Mouse (Mus musculus) heart, adult 11 months (tissue): ENCODE data around the gene Gm5294.

ENCODE experiments used
- DNase-seq: peaks from one replicate; pipeline ENCODE4 v3.0.0; 2022

Gm5294 gene

DNA sequence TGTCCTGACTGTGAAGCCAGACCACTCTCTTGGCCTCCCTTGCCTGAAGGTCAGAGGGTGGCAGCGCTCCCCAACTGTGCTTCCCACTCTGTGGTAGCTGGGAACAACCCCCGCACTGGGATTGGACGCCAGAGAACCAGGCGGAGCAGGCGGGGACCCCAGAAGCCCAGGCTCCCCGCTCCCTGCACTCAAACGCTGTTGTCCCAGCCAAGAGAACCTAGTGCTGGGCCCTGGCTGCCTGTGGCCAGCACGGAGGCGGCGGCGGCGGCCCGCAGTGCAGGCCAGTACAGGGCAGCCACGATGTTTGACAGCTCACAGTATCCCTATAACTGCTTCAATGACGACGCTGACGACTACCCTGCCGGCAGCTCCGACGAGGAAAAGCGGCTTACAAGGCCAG, at the start of gene Gm5294:
Gene Gm5294 (plus strand): TSS at position 301 of the 400 bp plus-strand sequence.
- peak; percentile 83 for DNase-seq

DNA sequence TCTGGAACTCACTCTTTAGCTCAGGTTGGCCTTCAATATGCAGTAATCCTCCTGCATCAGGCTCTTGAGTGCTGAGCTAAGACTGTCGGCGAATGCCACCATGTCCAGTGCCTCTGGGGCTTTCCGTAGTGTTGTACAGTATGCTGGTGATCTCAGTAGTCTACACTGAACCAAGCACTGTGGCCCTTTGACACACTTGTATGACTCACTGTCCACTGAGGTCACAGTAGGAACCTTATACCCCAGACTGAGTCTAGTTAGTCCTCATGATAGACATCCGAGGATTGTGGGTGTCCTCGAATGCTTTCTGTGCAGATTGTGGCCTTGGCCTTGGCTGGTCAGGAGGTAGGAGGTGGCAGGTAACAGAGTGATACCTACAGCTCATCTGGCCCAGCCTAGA, 44.8 kb upstream of the Gm5294 start:
- no peak for DNase-seq

DNA sequence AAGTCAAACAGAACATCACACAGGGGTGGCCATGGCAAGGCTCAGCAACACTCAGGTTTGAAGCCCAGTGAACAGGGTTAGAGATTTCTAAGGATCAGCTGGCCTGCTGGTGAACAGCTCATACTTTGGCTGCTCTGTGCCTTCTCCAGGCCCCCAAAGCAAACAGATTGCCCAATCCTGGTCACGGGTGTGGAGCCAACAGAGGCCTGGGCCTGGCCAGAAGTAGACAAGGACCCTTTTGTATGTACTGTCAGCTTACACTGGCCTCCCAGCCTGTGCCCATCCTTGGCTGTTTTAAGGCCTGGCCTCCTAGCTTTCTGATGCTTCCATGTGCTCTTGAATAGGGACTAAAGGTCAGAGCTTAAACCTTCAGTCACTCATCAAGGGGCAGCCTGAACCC, 43.5 kb upstream of the Gm5294 start:
- DNase-seq, result peak; percentile 97

DNA sequence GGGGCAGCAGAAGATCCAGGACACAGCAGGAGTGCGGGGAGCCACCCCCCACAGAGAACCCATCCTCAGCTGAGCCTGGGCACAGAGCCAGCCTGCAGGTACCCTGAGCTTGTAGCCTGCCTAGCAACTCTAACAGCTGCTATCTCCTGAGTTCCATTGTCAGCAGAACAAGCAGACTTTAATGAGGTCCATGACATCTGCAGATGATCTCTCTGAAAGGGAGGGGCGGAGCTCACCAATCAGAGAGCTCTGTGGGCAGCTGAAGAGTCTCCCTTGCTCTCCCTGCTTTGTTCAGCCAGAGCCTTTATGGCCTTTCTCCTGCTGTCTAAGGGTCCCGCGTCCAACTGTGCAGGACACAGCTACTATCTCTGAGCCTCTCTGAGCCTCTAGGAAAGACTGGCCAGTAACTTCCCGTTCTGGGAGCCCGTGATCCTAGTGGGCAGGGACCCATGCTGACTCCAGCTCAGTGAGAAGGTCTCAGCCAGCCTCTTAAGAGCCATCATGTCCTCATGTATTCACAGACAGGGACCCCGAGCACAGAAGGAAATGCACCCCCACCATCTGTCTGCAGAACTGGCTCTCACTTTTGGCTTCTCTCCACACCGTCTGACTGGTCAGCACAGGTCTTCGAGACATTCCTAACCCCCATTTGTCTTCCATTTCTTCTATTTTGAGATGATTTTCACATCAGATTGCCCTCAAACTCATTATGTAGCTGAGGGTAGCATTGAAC, 41.0 kb upstream of the Gm5294 start:
- no peak for DNase-seq

DNA sequence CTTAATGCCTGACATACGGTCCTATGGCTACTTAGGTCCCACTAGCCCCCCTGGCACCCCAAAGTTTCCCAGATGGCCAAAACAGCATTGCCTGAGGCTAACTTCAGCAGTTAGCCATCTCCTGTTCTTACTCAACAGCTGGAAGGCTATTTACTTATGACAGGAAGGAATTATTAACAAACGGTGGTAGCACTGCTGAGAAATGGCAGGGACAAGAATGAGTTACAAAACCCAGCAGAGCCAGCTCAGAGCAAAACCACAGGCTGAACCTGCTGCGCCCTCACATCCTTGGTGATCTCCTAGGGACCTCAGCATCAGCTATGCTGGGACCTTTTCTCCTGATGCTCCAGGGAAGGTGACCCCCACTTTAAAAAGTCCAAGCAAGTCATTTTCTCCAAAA, 40.2 kb upstream of the Gm5294 start:
- no peak for DNase-seq

DNA sequence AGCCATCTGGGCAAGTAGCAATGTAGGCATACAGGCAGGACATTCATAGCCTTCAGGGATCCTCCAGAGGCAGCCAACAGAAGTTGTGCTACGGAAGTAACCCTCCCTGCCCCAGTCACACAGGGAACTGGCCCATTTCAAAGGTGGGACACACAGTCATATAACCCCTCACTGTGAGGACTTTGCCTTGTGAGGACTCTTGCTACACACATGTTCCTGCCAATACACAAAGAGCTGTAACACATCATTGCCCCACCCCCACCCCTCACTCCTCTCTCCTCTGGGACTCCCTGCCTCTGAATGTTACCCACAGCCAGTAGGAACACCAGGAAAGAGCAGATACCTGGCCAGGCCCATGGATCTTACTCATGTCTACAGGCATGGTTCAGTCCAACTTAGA, 37.2 kb upstream of the Gm5294 start:
- no peak for DNase-seq

DNA sequence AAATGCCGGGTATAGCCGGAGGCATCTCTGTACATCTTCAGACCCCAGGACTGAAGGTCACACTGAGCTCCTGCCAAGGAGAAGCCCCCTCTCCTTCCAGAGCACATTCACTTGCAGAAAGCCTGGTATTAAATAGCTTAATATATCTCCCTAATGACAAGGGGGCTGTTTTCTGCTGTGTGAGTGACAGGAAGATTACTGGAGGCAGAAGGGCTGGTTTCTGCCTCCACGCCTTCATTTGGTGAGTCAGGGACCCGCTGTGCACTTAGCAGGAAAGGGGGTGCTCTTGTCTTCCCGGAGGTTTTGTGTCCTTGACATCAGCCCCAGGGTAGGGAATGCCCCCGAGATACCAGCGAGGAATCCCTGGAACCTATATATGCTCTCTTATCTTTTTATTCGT, 36.7 kb upstream of the Gm5294 start:
- DNase-seq, result no peak

DNA sequence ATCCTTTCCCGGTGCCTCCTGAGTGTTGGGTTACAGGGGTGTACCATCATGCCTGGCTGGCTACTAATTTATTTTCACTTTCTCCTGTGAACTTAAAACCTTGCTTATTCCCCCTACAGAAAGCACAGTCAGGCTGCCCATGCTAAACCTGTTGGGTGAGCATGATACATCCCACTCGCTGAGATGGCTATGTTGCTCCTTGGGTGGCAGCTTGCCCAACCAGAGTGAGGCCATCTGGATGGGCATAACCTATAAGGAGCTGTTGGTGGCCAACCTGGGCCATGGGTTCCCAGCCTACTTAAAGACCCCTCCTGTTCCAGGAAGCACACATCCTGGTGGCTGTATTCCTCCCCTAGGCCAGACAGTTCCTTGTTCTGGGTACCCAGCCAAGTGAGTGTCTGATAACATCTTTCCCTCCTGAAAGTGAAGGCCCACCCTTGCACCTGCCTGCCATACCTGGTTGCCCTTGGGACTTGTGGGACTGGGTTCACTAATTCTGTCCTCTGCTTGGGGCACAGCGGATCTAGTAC, 33.8 kb upstream of the Gm5294 start:
- DNase-seq, result no peak

DNA sequence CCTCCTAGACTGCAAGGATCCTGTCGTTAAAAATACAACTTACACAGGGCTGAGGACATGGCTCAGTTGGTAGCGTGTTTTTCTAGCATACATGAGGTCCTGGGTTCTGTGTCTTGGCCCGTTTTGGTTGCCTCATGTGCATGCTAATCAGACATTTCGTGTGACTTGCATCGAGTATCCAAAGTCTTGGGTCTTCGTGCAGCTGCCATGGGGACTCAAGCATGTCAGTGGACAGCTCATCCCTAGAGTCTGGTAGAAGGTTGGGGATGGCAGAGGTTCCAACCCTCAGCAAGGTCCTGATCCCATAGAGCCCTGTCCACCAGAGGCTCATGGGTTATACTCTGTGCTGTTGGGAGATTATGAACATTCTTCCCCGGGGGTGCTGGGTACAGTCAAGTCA, 32.2 kb upstream of the Gm5294 start:
- no peak for DNase-seq

DNA sequence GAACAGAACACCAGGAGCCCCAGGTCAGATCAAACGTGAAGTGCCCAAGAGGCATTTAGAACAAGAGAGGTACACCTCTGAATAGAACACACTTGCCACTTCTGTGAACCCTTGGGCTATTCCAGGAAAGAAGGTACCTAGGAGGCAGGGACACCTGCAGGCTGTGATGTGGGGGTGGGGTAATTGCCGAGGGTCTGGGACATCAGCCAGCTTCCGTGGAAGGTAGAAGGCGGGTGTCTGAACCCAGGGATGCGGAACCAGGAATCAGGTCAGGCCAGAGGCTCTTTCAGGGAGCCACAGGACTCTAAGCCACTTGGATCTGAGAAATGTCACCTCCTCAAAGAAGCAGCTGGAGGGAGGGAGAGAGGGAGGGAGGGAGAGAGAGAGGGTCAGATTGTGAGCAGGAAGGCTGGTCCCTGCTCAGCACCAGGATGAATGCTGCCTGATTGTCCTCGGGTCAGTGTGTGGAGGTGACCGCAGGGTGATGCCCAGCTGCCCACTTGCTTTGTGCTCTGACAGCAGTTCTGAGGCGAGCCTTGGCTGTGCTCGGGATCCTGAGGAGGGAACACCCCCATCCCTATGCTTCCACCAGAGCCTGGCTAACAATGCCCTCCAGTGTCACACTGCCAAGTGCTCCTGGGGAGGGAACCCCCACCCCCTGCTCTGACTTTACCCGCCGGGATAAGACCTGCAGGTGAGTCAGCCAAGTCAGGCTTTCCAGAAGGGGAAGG, 31.2 kb upstream of the Gm5294 start:
- DNase-seq, result no peak

DNA sequence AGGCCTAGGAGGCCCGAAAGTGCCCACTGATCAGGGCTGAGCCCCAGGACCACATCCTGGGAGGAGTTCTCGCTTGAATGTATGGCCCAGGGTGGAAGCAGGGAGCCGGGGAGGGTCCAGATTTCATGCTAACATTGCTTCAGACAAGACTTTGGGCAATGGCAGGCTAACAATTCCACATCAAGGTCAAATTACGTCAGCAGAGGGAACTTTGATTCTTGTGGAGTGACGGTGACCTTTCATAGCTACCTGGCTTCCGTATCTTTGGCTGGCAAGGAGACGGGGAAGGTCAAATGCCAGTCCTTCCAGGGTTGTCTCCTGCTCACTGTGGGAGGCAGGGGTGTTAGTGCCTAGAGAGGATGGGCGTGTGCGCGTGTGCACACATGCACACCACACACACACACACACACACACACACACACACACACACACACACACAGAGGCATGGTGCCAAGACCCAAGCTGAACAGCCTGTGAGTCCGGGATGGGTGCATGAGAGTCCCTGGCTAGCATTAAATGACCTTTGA, 28.9 kb upstream of the Gm5294 start:
- no peak for DNase-seq

DNA sequence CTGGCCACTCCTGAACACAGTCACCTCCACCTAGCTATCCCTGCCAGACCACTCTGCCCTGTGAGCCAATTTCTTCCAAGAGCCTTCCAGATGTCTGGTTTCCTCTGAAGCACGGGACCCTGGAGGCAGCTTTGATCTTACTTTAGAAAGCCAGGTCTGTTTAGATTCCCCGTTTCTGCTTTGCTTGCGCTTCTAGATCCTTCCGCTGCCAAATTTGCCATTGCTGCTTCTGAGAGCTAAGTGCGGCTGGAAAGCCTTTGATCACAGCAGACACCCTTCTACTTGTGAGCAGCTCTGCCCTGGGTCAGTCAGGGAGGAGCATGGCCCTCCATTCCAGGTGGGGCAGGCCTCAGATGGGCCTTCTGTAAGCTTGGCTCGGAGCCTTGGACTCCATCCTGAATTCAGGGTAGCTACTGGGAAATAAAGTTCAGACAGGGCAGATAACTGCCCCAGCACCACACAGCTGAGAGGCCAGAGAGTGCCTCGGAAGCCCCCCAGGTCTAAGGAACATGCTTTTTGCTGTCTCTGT, 18.2 kb upstream of the Gm5294 start:
- no peak for DNase-seq

DNA sequence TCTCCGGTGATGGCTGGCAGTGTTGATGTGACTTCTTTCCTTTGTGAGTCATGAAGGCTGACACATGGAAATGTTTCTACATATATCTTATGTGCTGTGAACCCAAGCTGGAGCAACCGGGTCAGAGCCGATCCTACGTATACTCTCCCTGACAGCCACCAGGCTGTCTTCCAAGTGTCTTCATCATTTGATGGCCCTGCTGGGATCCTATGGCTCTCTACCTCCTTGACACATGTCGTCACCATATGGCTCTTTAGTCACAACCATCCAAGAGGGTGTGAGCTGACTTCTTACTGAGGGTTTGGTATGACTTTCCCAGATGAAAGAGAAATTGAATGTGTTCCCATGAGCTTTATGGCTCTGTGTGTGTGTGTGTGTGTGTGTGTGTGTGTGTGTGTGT, 15.6 kb upstream of the Gm5294 start:
- DNase-seq, result no peak

DNA sequence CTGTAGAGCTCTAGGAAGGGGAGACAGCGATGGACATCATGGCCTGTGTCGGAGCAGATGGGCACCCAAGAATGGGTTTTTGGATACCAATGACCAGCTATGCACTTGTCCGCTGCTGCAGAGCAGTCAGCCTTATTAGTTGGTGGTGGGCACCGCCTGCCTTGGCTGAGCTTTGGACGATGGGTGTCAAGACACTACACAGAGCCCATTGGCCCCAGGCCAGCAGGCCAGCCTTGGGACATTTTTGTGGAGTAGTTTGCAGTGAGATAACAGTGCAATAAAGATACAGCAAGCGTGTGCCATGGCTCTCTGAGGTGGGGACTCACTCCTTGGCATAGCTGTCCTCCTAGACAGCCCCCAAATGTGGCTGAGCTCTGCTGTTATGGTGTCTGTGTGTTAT, 10.1 kb upstream of the Gm5294 start:
- no peak for DNase-seq

DNA sequence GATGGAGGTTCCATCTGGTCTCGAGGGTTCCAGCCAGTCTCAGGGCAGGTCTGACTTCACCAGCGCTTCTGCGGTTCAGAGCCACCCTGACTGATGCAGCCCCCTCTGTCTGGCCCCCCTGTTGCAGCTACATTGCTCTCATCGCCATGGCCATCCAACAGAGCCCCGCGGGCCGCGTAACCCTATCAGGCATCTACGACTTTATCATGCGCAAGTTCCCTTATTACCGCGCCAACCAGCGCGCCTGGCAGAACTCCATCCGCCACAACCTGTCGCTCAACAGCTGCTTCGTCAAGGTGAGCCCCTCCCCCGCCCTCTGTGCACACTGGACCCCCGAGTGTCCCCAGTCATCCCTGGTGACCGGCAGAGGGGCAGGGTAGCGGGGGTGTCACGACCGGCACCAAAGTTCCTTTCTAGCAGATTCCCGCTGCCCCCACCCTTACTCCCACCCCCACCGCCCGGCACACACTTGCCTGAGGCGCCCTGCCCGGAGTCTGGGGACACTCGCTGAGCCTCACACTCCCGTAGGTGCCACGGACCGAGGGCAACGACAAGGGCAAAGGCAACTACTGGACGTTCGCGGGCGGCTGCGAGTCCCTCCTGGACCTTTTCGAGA, 945 bp downstream of the Gm5294 start:
- no peak for DNase-seq

DNA sequence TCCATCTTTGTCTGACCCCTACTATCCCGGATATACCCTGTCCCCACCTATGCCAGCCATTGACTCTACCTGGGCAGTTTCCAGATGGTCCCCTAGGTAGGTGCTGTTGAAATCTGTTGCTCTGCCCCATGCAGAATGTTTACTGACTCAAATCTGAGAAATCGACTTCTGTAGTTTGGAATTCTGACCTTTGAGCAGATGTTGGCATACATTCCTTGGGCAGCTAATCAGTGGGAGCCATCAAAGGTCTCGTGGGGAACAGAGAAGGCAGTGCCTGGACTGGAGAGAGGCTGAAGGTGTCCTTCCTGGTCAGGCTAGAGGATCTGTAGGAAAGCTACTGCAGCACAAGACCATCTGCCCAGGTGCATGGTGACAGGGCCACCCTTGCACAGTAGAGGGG, 5.2 kb downstream of the Gm5294 start:
- DNase-seq, result no peak

DNA sequence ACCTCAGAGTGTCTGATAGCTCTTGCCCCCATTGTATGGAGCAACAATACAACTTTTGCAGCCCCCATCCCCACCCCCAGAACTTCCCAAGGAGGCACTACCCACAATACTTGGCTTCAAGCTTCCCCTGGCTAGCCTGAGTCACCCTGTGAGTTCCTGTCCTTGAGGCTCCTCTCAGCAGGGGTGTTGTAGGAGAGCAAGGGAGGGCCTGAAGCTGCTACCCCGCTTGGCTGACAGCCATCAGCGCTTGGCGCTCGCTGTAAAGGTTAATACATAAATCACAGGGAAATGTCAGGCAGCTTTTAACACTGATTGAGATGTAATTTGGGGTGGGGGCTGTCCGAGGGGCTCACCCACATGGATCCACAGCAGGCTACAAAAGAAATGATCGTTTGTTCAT, 13.5 kb downstream of the Gm5294 start:
- DNase-seq, result no peak

DNA sequence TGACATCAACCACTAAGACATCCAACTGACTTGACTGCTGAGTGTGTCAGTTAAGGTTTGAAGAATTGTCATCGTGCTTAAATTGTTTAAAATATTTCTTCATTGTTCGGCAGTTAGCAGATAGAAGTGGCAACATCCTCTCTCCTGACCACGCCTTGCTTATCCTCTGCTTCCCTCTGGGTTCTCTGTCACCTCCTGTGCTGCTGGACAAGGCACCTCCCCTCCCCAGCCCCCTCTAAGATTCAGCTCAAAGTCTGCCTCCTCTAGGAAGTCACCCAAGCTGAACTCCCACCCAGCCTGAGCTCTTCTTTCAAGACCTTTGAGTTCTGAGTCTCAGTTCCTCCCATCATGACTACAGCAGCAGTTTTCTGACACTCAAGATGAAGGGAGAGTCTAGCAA, 15.0 kb downstream of the Gm5294 start:
- no peak for DNase-seq

DNA sequence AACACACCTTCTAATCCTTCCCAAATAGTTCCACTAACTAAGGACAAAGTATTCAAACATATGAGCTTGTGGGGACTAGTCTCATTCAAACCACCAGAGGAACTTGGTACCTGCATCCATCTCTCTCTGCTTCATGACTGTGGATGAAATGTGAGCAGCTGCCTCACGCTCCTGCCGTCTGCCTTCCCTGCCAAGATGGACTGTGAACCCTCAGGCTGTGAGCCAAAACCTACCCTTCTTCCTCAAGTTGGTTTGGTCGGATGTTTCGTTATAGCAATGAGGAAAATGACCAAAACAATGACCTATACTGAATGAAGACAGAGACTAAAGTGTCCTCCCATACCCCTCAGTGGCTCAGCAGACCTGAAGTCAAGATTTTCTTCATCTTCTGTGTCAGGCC, 21.1 kb downstream of the Gm5294 start:
- no peak for DNase-seq

DNA sequence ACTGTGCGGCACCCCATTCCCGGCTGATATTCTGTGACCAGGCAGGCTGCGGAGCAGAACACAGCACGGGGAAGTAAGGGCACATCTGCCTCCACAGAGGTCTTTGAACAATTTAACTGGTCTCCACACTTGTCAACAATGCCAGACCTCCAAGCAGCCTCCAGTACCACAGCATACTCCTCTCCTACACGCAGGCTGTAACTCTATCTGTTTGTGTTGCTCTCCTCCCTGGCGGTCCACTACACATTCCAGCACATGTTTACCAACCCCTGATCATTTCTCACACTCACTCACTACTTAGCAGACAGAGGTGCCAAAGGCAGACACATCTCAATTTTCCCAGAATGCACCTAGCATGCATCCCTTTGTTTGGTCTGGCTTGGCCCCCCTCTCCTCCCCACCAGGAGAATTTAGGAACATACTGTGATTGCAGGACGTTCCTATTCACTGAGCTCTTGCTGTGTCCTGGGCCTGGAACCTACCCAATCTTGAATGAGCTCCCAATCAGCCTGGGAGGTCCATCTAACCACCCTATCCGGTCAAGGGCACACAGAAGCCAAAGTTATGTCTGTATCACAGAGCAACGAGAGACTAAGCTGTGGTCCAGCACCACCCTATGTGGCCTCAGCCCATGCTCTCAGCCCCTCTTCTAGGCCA, 23.4 kb downstream of the Gm5294 start:
- no peak for DNase-seq

DNA sequence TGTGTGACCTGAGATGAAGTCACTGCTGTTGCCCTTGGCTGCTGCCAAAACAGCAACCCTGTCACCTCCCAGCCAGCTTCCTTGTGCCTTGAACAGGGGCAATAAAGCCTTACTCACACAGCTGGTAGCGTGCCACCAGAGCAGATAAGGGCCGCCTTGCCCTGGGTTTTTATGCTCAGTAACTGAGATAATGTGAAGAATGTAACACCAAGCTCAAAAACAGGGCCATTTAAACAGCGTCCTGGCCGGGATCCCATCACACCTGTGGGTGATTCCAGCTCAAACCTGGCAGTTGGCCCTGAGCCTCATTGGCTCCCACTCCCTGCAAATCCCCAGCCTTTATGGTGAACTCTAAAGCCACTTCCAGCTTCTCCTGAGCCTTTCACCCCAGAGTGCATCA, 26.6 kb downstream of the Gm5294 start:
- DNase-seq, result no peak

DNA sequence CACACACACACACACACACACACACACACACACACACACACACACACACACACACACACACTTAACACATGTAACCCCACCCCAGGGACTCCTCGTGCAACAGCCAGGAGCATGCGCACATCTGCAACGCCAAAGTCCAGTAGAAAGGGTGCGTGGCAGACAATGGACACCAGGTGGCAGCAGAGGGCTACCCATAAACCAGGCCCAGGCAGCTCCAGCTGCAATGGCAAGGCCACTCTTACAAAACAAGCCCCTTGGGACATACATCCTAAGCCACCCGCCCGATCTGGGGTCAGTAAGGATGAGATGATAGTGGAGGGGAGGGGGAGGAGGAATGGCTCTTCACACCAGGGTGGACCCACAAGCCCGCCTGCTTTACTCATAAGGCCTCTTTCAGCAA, 28.2 kb downstream of the Gm5294 start:
- peak; percentile 98 for DNase-seq
